Mouse (Mus musculus) ES-E14 (cell line): ENCODE results near the gene Adcy7. TPM values are rescaled to one million over a fixed set of nuclear protein-coding genes. Genes with fewer than 3 reads are reported as not detected.

Experiments
- DNase-seq: peaks from one replicate; pipeline ENCODE4 v3.0.0-alpha.2; 2013; ENCODE audit warnings: low read depth, low spot score
- H3K27ac ChIP-seq: 2 replicates; pipeline ENCODE4 v1.5.1; 2012; ENCODE audit warnings: low read depth, mild to moderate bottlenecking, low read length, moderate library complexity, mixed read lengths; ENCODE audit not compliant: poor library complexity, insufficient read depth, severe bottlenecking
- H3K36me3 ChIP-seq: 2 replicates; pipeline ENCODE4 v1.6.1; 2012; ENCODE audit warnings: mild to moderate bottlenecking, low read length, moderate library complexity, mixed read lengths; ENCODE audit not compliant: control insufficient read depth, poor library complexity, insufficient read depth, severe bottlenecking
- H3K4me1 ChIP-seq, 2 experiments: fragments of 150-350 bp in 1 of 2; sonication (generic) in 1 of 2; 2 replicates each; pipeline ENCODE4 v1.6.1; 2012; ENCODE audit warnings: low read length in 2 of 2, mild to moderate bottlenecking in 1 of 2, mixed read lengths in 1 of 2; ENCODE audit not compliant: control insufficient read depth in 2 of 2, insufficient read depth in 2 of 2, poor library complexity in 1 of 2
- H3K4me3 ChIP-seq, 2 experiments: fragments of 150-350 bp in 1 of 2; sonication (generic) in 1 of 2; 2 replicates each; pipeline ENCODE4 v1.5.1; 2012; ENCODE audit warnings: low read length in 2 of 2, low read depth in 1 of 2, mild to moderate bottlenecking in 1 of 2, mixed read lengths in 1 of 2; ENCODE audit not compliant: insufficient read depth in 1 of 2, poor library complexity in 1 of 2, severe bottlenecking in 1 of 2
- H3K9ac ChIP-seq: 2 replicates; pipeline ENCODE4 v1.6.1; 2012; ENCODE audit warnings: low read depth, mild to moderate bottlenecking, low read length, mixed read lengths; ENCODE audit not compliant: poor library complexity, insufficient read depth, severe bottlenecking
- H3K9me3 ChIP-seq: fragments of 150-350 bp; sonication (generic); 2 replicates; pipeline ENCODE4 v1.6.1; 2012; ENCODE audit warnings: low read depth, mild to moderate bottlenecking, low read length; ENCODE audit not compliant: control insufficient read depth, insufficient read depth
- CHD2 ChIP-seq: IDR thresholded peaks from 2 replicates; pipeline ENCODE4 v1.6.1; 2014; ENCODE audit warnings: mild to moderate bottlenecking, low read depth, low read length, inconsistent platforms
- HCFC1 ChIP-seq: IDR thresholded peaks from 2 replicates; pipeline ENCODE4 v1.6.1; 2012; ENCODE audit warnings: low read length, inconsistent platforms, borderline replicate concordance; ENCODE audit not compliant: insufficient read depth
- MAFK ChIP-seq: IDR thresholded peaks from 2 replicates; pipeline ENCODE4 v1.6.1; 2014; ENCODE audit warnings: mild to moderate bottlenecking, low read depth, low read length, inconsistent platforms; ENCODE audit not compliant: insufficient read depth
- ZC3H11A ChIP-seq: IDR thresholded peaks from 2 replicates; pipeline ENCODE4 v1.6.1; 2012; ENCODE audit warnings: low read depth, mild to moderate bottlenecking, inconsistent platforms, low read length, borderline replicate concordance
- ZNF384 ChIP-seq: IDR thresholded peaks from 2 replicates; pipeline ENCODE4 v1.6.1; 2012; ENCODE audit warnings: low read depth, low read length, inconsistent platforms
- in situ Hi-C, 2 experiments: fragments of 600-800 bp; cut with MboI; formaldehyde crosslinking; loops; one replicate each; pipeline ENCODE4 v1.15.1; 2025; ENCODE audit warnings: low sequenced_read_pairs in 2 of 2, inconsistent platforms in 1 of 2; ENCODE audit not compliant: unreplicated experiment in 2 of 2
- total RNA-seq: library from RNA; depleted of rRNA; stranded (reverse); fragments of 300-350 nt; gene quantifications from 2 replicates; pipeline ENCODE4 v1.2.3, GENCODE M21; 2012

Gene Adcy7
- total RNA-seq, 1 experiment = 4.2 TPM

DNA sequence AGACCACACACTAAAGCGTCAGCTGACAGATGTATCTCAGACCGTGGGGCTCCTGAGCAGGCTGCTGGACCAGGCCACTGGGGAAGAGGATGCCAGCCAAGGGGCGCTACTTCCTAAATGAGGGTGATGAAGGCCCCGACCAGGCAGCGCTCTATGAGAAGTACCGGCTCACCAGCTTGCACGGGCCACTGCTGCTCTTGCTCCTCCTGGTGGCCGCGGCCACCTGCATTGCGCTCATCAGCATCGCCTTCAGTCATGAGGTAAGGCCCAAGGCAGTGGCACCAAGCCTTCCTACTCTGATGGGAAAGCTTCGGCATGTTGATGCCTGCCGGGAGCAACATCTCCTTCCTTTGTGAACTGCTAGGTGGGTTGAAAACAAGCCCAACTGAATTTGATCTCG, 34.3 kb downstream of the Adcy7 start:
- Histone ChIP-seq H3K36me3 (no peaks in the 10 kb centered on the region), H3K4me1 (no peaks in the 10 kb centered on the region), H3K27ac (no peak overlapping the region), H3K9ac (no peak overlapping the region), H3K4me3 (no peak overlapping the region), H3K9me3 (no peaks in the 10 kb centered on the region)
- DNase-seq = no peak
- TF ChIP-seq ZNF384 (no peak), CHD2 (no peak), MAFK (no peak), ZC3H11A (no peak; the same call in 1 of the 2 replicates), HCFC1 (no peak)
- in situ Hi-C loops = no loop called here

DNA sequence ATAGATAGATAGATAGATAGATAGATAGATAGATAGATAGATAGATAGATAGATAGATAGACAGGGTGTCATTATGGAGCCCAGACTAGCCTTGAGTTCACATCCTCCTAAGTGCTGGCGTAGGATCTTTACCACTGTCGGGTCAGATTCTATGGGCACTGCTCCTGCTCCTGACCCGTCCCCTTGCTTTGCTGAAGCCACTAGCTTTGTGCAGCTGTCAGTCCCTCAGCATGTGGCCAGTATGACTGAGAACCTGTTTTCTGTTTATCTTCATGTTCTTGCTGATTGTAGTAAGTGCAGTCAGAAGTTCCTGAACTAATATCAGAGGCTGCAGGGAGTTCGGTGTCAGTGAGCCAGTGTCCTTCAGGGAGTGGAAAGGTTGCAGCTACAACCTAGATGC, 35.5 kb downstream of the Adcy7 start:
- no peak for DNase-seq
- Histone ChIP-seq H3K4me3 (no peak overlapping the region), H3K27ac (no peak overlapping the region), H3K9me3 (no peaks in the 10 kb centered on the region), H3K4me1 (no peaks in the 10 kb centered on the region), H3K36me3 (no peaks in the 10 kb centered on the region), H3K9ac (no peak overlapping the region)
- TF ChIP-seq CHD2 (no peak), MAFK (no peak), ZC3H11A (no peak), HCFC1 (no peak), ZNF384 (no peak)
- in situ Hi-C loops = no loop called here

DNA sequence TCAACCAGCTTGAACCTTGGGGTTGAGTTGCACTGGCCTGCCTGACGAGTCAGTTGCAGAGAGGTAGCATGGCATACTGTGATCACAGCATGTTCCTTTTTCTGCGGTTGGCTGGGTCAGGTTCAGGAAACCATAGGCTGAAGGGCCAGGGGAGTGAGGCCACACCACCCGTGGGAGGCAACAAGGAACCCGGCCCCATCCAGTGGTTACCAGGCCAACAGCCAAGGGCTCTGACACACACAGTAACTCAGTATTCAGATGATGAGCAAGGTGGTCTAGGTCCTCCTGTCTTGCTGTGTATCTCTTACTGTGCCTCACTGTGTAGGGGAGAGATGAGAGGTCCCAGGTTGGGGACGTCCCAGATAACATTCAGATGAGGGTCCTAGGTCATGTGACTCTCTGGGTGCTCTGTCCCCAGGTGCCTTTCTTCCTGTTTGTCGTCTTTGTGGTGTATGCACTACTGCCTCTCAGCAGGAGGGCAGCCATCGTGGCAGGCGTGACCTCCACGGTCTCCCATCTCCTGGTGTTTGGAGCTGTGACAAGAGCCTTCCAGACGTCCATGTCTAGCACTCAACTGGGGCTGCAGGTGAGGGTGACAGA, 37.2 kb downstream of the Adcy7 start:
- H3K4me3 ChIP-seq = no peak overlapping the region
- H3K36me3 ChIP-seq = no peaks in the 10 kb centered on the region
- no peaks in the 10 kb centered on the region for H3K9me3 ChIP-seq
- no peaks in the 10 kb centered on the region; a peak in 1 of 4 replicates for H3K4me1 ChIP-seq
- H3K27ac ChIP-seq = no peak overlapping the region
- TF ChIP-seq ZNF384 (no peak), CHD2 (no peak), MAFK (no peak), HCFC1 (no peak), ZC3H11A (no peak)
- no peak for DNase-seq
- H3K9ac ChIP-seq = no peak overlapping the region
- in situ Hi-C loops = no loop called here

DNA sequence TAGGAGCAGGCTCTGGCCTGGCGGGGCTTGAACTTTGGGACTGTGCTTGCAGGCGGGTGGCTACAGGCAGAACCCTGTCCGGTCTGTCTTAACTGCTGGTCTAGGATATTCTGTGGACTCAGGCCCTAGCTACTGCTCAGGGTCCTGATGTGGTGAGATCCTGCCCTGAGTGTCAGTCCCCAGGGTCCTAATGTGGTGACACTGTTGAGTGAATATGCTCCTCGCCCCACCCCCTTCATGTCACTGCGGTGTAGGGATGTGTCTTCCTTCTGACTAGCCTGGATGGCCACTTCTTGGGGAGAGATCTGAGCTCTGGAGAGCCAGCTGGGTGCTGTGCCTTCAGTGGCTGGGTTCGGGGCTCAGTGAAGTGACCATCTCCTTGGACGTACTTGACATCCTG, 37.7 kb downstream of the Adcy7 start:
- DNase-seq = no peak
- Histone ChIP-seq H3K9me3 (no peaks in the 10 kb centered on the region), H3K27ac (no peak overlapping the region), H3K9ac (no peak overlapping the region), H3K36me3 (no peaks in the 10 kb centered on the region), H3K4me3 (no peak overlapping the region), H3K4me1 (no peaks in the 10 kb centered on the region; a peak in 1 of 4 replicates)
- in situ Hi-C loops = no loop called here
- no peak for TF ChIP-seq HCFC1
- no peak for TF ChIP-seq MAFK
- no peak for TF ChIP-seq CHD2
- no peak for TF ChIP-seq ZC3H11A
- no peak for TF ChIP-seq ZNF384

DNA sequence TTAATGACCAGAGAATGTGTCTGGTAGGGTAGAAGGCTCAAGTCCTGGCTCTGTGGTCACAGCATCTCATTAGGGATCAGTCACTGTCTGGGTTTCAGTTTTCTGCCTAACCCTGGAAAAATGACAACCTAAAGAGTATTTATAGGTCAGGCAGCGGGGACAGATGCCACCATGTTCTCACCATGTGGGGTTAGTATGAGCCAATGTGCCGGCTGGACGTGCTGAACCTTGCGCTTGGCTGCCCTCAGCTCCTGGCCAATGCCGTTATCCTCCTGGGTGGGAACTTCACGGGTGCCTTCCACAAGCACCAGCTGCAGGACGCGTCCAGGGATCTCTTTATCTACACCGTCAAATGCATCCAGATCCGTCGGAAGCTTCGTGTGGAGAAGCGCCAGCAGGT, 38.1 kb downstream of the Adcy7 start:
- Histone ChIP-seq H3K4me3 (no peak overlapping the region), H3K9ac (no peak overlapping the region), H3K4me1 (no peaks in the 10 kb centered on the region; a peak in 1 of 4 replicates), H3K9me3 (no peaks in the 10 kb centered on the region), H3K36me3 (no peaks in the 10 kb centered on the region), H3K27ac (no peak overlapping the region)
- no peak for DNase-seq
- in situ Hi-C loops = no loop called here
- TF ChIP-seq CHD2 = no peak
- TF ChIP-seq MAFK = no peak
- TF ChIP-seq ZNF384 = no peak
- no peak for TF ChIP-seq ZC3H11A
- no peak for TF ChIP-seq HCFC1
